Mouse (Mus musculus) MEL (cell line): ENCODE measurements around the gene 9130008F23Rik.

Source experiments
- CHD2 ChIP-seq: IDR thresholded peaks from 2 replicates; pipeline ENCODE4 v1.6.1; 2011; ENCODE audit warnings: low read length, improper control_type of control experiment
- CTCF ChIP-seq, 3 experiments: IDR thresholded peaks in 2 of 3; conservative IDR thresholded peaks in 1 of 3; 2 replicates each; pipeline ENCODE4 v1.5.1; 2011 to 2012; ENCODE audit warnings: low read length in 3 of 3, low read depth in 2 of 3, mild to moderate bottlenecking in 2 of 3, improper control_type of control experiment in 1 of 3, inconsistent platforms in 1 of 3, mixed read lengths in 1 of 3, moderate library complexity in 1 of 3; ENCODE audit not compliant: control insufficient read depth in 1 of 3, insufficient read depth in 1 of 3, poor library complexity in 1 of 3, severe bottlenecking in 1 of 3
- EP300 ChIP-seq, 2 experiments: IDR thresholded peaks; 2 replicates each; pipeline ENCODE4 v1.6.1; 2011; ENCODE audit warnings: improper control_type of control experiment in 2 of 2, low read length in 2 of 2, low read depth in 1 of 2, mild to moderate bottlenecking in 1 of 2
- ETS1 ChIP-seq: IDR thresholded peaks from 2 replicates; pipeline ENCODE4 v1.6.1; 2012; ENCODE audit warnings: low read depth, mild to moderate bottlenecking, inconsistent platforms, low read length, improper control_type of control experiment, moderate library complexity
- MAFK ChIP-seq: IDR thresholded peaks from 2 replicates; pipeline ENCODE4 v1.6.1; 2011; ENCODE audit warnings: low read depth, mild to moderate bottlenecking, low read length, improper control_type of control experiment, borderline replicate concordance
- MXI1 ChIP-seq: IDR thresholded peaks from 2 replicates; pipeline ENCODE4 v1.6.1; 2011; ENCODE audit warnings: mild to moderate bottlenecking, low read depth, low read length, improper control_type of control experiment
- MYB ChIP-seq: IDR thresholded peaks from 2 replicates; pipeline ENCODE4 v1.6.1; 2011; ENCODE audit warnings: mild to moderate bottlenecking, low read depth, low read length, improper control_type of control experiment
- NELFE ChIP-seq: IDR thresholded peaks from 2 replicates; pipeline ENCODE4 v1.6.1; 2011; ENCODE audit warnings: low read depth, low read length, improper control_type of control experiment
- NRF1 ChIP-seq: IDR thresholded peaks from 2 replicates; pipeline ENCODE4 v1.6.1; 2014; ENCODE audit warnings: low read depth, mild to moderate bottlenecking, inconsistent platforms, low read length, improper control_type of control experiment, moderate library complexity; ENCODE audit not compliant: poor library complexity, insufficient read depth, severe bottlenecking
- POLR2A ChIP-seq, 2 experiments: IDR thresholded peaks; 2 replicates each; pipeline ENCODE4 v1.6.1; 2011 to 2012; ENCODE audit warnings: low read length in 2 of 2, mild to moderate bottlenecking in 2 of 2, control low read depth in 1 of 2, improper control_type of control experiment in 1 of 2, low read depth in 1 of 2, moderate library complexity in 1 of 2; ENCODE audit not compliant: control insufficient read depth in 1 of 2, insufficient read depth in 1 of 2, poor library complexity in 1 of 2
- SMC3 ChIP-seq: IDR thresholded peaks from 2 replicates; pipeline ENCODE4 v1.6.1; 2011; ENCODE audit warnings: low read depth, low read length, improper control_type of control experiment
- TAL1 ChIP-seq: IDR thresholded peaks from 2 replicates; pipeline ENCODE4 v1.6.1; 2012; ENCODE audit warnings: mild to moderate bottlenecking, inconsistent platforms, low read length, moderate library complexity, mixed read lengths
- TBP ChIP-seq: IDR thresholded peaks from 2 replicates; pipeline ENCODE4 v1.8.0; 2011; ENCODE audit warnings: low read depth, low read length, improper control_type of control experiment
- ZMIZ1 ChIP-seq: IDR thresholded peaks from 2 replicates; pipeline ENCODE4 v1.6.1; 2012; ENCODE audit warnings: low read depth, mild to moderate bottlenecking, inconsistent platforms, low read length, improper control_type of control experiment, moderate library complexity

DNA sequence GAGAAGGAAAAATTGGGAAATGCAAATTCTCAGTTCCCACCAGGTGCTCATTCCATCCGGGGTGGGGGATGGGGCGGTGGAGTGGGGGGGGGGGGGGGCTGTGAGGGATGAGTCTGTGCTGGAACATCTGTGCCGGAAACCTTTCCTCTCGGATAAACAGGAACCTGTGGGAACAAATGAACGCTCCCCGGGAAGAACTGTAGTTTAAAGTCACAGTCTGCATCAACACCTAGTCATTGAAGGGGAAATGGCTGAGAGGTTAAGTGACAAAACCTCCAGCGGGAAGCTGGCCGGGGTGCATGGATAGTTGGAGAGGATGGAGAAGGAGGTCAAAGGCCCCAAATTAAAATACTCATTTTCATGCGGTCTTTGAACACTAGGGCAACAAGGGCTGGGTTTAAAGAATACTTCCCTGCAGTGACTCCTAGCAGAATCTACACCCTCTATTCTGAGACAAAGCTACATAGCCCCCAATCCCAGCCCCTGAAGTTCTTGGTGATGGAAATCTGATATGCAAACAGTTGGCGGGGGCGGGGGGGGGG is 23.8 kb upstream of the 9130008F23Rik start:
- TF ChIP-seq MYB = no peak
- TF ChIP-seq CTCF (IDR thresholded peaks at IDR 0.05 in 2 of 3, conservative IDR thresholded peaks at IDR 0.05 in 1 of 3; ENCODE audit: control insufficient read depth in 1 of 3, insufficient read depth in 1 of 3, low read depth in 2 of 3, low read length in 3 of 3, poor library complexity in 1 of 3, severe bottlenecking in 1 of 3) = no peak
- TF ChIP-seq EP300 (IDR thresholded peaks at IDR 0.05; ENCODE audit: low read depth in 1 of 2, low read length in 2 of 2) = no peak
- no peak for TF ChIP-seq TBP
- TF ChIP-seq POLR2A (IDR thresholded peaks at IDR 0.05; ENCODE audit: control insufficient read depth in 1 of 2, insufficient read depth in 1 of 2, low read depth in 1 of 2, low read length in 2 of 2, poor library complexity in 1 of 2) = no peak
- TF ChIP-seq NRF1 = no peak
- TF ChIP-seq MXI1 = no peak
- TF ChIP-seq TAL1 = no peak
- TF ChIP-seq NELFE = no peak
- TF ChIP-seq CHD2 = no peak
- TF ChIP-seq ZMIZ1 = no peak
- no peak for TF ChIP-seq ETS1
- TF ChIP-seq MAFK = no peak
- no peak for TF ChIP-seq SMC3
